Mouse (Mus musculus): ENCODE data around the gene Lss. TPM values are rescaled to one million over a fixed set of nuclear protein-coding genes. Genes with fewer than 3 reads are reported as not detected.

Lss gene
- polyA plus RNA-seq, 1 experiment from 2014 or later = 13.0 TPM

DNA sequence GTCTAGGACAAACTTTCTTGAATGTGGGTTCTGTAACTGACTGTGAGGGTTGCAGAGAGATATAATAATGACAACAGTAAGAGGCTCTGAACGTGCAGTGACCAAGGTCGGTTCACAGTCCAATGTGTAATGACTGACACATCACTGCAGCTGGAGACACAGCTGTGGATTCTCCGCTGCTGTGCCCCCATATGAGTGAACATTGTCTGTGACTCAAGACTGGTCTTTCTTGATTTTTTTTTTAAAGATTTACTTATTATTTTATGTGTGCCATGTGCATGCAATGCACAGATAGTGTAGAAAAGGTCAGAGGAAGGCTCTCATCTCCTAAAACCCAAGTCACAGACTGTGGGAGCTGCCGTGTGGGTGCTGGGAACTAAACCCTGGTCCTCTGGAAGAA is 33.9 kb upstream of the Lss start:
- H3K36me3 ChIP-seq (ENCODE audit: insufficient read depth, low read length) = peaks cover 62% of the 10 kb centered on the region
- 97% methylated on average over 4 of the region's 4 CpGs for WGBS
- no peak overlapping the region for H3K27ac ChIP-seq
- H3K9me3 ChIP-seq (replicated peaks; ENCODE audit: low read length) = no peaks in the 10 kb centered on the region
- DNase-seq (ENCODE audit: low spot score) (no peak), ATAC-seq (replicated peaks; ENCODE audit: low FRiP score, low read depth) (no peak)
- no peak overlapping the region for H3K9ac ChIP-seq (ENCODE audit: low read depth, low read length)
- no peaks in the 10 kb centered on the region for H3K4me1 ChIP-seq (replicated peaks; ENCODE audit: insufficient read depth, low read length)
- H3K4me3 ChIP-seq (replicated peaks; ENCODE audit: low read depth, low read length) = no peak overlapping the region
- TF ChIP-seq CTCF (IDR thresholded peaks at IDR 0.05; ENCODE audit: low read depth) = no peak
- H3K4me2 ChIP-seq (ENCODE audit: low read length) = no peak overlapping the region
- H3K27me3 ChIP-seq (ENCODE audit: insufficient read depth, low read length) = no peaks in the 10 kb centered on the region

DNA sequence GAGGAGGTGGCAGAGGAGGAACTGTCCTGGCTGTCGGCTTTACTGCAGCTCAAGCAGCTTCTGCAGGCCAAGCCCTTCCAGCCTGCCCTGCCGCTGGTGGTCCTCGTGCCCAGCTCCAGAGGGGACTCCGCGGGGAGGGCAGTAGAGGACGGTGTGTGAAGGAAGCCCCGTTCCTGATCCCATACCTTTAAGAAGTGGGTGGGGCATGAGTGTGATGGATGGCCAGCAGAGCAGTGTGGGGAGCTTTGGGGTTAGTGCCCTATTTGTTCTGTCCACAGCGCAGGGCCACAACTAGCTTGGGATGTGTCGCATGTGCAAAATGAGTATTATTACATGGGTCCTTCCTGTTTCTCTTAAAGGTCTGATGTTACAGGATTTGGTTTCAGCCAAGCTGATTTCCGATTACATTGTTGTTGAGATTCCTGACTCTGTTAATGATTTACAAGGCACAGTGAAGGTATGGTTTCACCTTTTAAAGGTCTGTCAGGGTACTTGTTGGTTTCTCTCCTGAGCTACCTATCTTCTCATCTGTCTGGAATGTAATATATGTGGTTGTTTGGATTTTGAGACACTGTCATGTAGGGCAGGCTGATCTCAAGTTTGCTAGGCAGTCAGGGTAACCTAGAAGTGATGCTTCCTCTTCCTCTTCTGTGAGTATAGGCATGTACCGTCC is 27.0 kb upstream of the Lss start:
- no peak overlapping the region for H3K4me2 ChIP-seq (ENCODE audit: low read length)
- no peaks in the 10 kb centered on the region for H3K9me3 ChIP-seq (replicated peaks; ENCODE audit: low read length)
- no peak overlapping the region for H3K27ac ChIP-seq
- no peak for ATAC-seq (replicated peaks; ENCODE audit: low FRiP score, low read depth)
- WGBS = 77% methylated on average over 11 of the region's 11 CpGs
- peak; percentile 2 for DNase-seq (ENCODE audit: low spot score)
- peaks cover 71% of the 10 kb centered on the region for H3K36me3 ChIP-seq (ENCODE audit: insufficient read depth, low read length)
- no peaks in the 10 kb centered on the region for H3K27me3 ChIP-seq (ENCODE audit: insufficient read depth, low read length)
- H3K4me3 ChIP-seq (replicated peaks; ENCODE audit: low read depth, low read length) = no peak overlapping the region
- no peaks in the 10 kb centered on the region for H3K4me1 ChIP-seq (replicated peaks; ENCODE audit: insufficient read depth, low read length)
- H3K9ac ChIP-seq (ENCODE audit: low read depth, low read length) = no peak overlapping the region
- TF ChIP-seq CTCF (IDR thresholded peaks at IDR 0.05; ENCODE audit: low read depth) = no peak

DNA sequence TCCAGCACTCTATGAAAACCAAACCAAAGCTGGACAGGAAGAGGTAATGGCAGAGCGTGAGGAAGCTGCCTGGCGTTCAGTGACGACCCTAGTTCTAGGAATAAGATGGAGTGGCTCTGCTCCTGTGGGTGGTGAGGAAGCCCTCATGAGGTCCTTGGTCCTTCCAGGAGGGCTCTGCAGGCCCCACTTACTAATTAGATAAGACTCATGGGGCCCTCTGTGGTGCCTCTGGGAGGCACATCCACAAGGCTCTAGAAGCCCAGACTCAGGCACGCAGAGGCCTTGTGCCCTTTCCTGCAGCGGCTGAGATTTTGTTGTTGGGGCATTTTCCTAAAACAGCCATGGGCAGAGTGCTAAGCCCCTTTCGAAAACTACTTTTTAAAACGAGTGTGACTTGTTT is 25.5 kb upstream of the Lss start:
- no peaks in the 10 kb centered on the region for H3K27me3 ChIP-seq (ENCODE audit: insufficient read depth, low read length)
- DNase-seq (ENCODE audit: low spot score) (no peak), ATAC-seq (replicated peaks; ENCODE audit: low FRiP score, low read depth) (no peak)
- H3K36me3 ChIP-seq (ENCODE audit: insufficient read depth, low read length) = peaks cover 66% of the 10 kb centered on the region
- H3K4me1 ChIP-seq (replicated peaks; ENCODE audit: insufficient read depth, low read length) = no peaks in the 10 kb centered on the region
- TF ChIP-seq CTCF (IDR thresholded peaks at IDR 0.05; ENCODE audit: low read depth) = no peak
- H3K4me3 ChIP-seq (replicated peaks; ENCODE audit: low read depth, low read length) = no peak overlapping the region
- H3K4me2 ChIP-seq (ENCODE audit: low read length) = no peak overlapping the region
- no peaks in the 10 kb centered on the region for H3K9me3 ChIP-seq (replicated peaks; ENCODE audit: low read length)
- no peak overlapping the region for H3K9ac ChIP-seq (ENCODE audit: low read depth, low read length)
- H3K27ac ChIP-seq = no peak overlapping the region
- 91% methylated on average over 7 of the region's 7 CpGs for WGBS

DNA sequence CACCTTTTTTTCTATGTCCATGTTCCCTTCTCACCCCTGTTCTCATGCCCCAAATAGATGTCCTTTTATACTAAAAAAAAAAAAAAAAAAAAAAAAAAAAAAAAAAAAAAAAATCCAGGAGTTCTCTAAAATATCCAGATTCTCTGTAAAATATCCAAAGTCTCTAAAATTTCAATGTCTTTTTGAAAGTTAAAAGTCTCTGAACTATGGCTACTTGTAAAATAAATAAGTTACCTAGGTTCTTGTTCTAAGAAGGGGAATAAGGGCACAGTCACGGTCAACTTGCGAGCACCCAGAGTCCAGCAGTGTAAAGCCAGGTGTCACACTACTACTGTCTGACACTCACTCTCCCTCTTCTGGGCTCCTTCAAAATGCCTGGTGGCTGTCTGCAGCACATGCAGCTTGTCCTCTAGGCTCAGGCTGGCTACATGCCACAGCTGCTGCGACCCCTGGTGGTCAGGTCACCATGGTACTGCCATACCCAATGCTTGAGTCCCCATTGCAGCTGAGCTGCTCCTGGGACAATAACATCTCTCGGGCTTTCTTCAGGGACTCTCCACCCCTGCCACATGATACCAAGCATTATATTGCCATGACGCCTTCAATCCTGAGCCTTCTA is 18.3 kb upstream of the Lss start:
- DNase-seq (ENCODE audit: low spot score) (peak; percentile 86), ATAC-seq (replicated peaks; ENCODE audit: low FRiP score, low read depth) (peak; percentile 91)
- TF ChIP-seq CTCF (IDR thresholded peaks at IDR 0.05; ENCODE audit: low read depth) = peak; percentile 90
- 0 out of 2 replicates have a peak, but pooled peaks cover under 1% of the 10 kb centered on the region for H3K9me3 ChIP-seq (replicated peaks; ENCODE audit: low read length)
- H3K27ac ChIP-seq = no peak overlapping the region
- H3K4me3 ChIP-seq (replicated peaks; ENCODE audit: low read depth, low read length) = no peak overlapping the region
- no peak overlapping the region for H3K4me2 ChIP-seq (ENCODE audit: low read length)
- H3K9ac ChIP-seq (ENCODE audit: low read depth, low read length) = no peak overlapping the region
- peaks cover 35% of the 10 kb centered on the region for H3K36me3 ChIP-seq (ENCODE audit: insufficient read depth, low read length)
- no peaks in the 10 kb centered on the region for H3K27me3 ChIP-seq (ENCODE audit: insufficient read depth, low read length)
- 46% methylated on average over 5 of the region's 5 CpGs for WGBS
- H3K4me1 ChIP-seq (replicated peaks; ENCODE audit: insufficient read depth, low read length) = no peaks in the 10 kb centered on the region

DNA sequence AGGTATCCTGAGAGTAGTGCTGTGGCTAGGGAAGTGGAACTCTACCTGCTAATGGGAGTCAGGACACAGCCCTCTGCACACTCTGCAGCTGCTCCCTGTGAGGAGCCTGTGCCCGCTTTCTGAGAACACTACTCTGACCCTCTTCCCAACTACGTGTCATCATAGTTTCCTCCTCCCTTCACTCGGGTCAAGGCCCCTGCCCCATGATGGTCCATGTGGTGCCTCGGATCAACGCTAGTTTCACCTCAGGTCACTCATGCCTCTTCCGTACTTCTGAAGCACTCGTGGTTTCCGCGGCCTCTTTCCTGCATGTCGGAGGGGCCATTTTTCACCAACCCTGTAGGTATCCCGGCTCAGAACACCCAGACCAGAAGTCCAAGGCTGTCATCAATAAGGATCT is 466 bp upstream of the Lss start:
- ATAC-seq (replicated peaks; ENCODE audit: low FRiP score, low read depth) = no peak

DNA sequence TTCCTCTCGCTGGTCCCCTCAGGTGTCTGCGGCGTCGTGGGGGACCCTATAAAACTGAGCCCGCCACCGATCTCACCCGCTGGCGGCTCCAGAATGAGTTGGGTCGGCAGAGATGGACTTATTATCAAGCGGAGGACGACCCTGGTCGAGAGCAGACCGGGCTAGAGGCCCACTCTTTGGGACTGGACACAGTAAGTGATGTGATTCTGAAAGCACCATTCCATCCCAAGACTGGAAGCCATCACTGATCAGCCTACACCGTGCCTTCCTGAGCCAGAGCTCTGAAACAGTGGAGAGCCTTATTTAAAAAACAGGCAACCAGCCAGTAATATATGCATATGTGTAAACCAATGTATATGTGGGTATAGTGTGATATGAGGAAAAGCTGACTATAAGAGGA is 440 bp downstream of the Lss start:
- Histone ChIP-seq H3K9me3 (replicated peaks; ENCODE audit: low read length) (no peaks in the 10 kb centered on the region), H3K4me2 (ENCODE audit: low read length) (peak overlapping the region; percentile 91), H3K4me3 (replicated peaks; ENCODE audit: low read depth, low read length) (peak overlapping the region; percentile 51), H3K4me1 (replicated peaks; ENCODE audit: insufficient read depth, low read length) (no peaks in the 10 kb centered on the region), H3K9ac (ENCODE audit: low read depth, low read length) (peak overlapping the region; percentile 66), H3K36me3 (ENCODE audit: insufficient read depth, low read length) (0 out of 2 replicates have a peak, but pooled peaks cover 15% of the 10 kb centered on the region), H3K27me3 (ENCODE audit: insufficient read depth, low read length) (no peaks in the 10 kb centered on the region), H3K27ac (peak overlapping the region; percentile 47; the same call in 1 of the 2 replicates)
- peak; percentile 11; the same call in 1 of the 2 replicates for ATAC-seq (replicated peaks; ENCODE audit: low FRiP score, low read depth)
- no peak for TF ChIP-seq CTCF (IDR thresholded peaks at IDR 0.05; ENCODE audit: low read depth)
- under 1% methylated on average over 14 of the region's 14 CpGs for WGBS
- no peak for DNase-seq (ENCODE audit: low spot score)

More for the DNA sequence above, 466 bp upstream of the Lss start:
- DNase-seq (ENCODE audit: low spot score) = no peak
- 0% methylated on average over 11 of the region's 11 CpGs for WGBS
- Histone ChIP-seq H3K27me3 (ENCODE audit: insufficient read depth, low read length) (no peaks in the 10 kb centered on the region), H3K4me3 (replicated peaks; ENCODE audit: low read depth, low read length) (peak overlapping the region; percentile 51), H3K27ac (no peak overlapping the region), H3K4me2 (ENCODE audit: low read length) (peak overlapping the region; percentile 91), H3K4me1 (replicated peaks; ENCODE audit: insufficient read depth, low read length) (no peaks in the 10 kb centered on the region), H3K9ac (ENCODE audit: low read depth, low read length) (peak overlapping the region; percentile 66), H3K36me3 (ENCODE audit: insufficient read depth, low read length) (0 out of 2 replicates have a peak, but pooled peaks cover 15% of the 10 kb centered on the region), H3K9me3 (replicated peaks; ENCODE audit: low read length) (no peaks in the 10 kb centered on the region)
- no peak for TF ChIP-seq CTCF (IDR thresholded peaks at IDR 0.05; ENCODE audit: low read depth)

Data from kidney, postnatal 0 days (tissue).